Mouse (Mus musculus) A20 (cell line): ENCODE data around the gene Prr12.

Experiments used
- DNase-seq: peaks from one replicate; pipeline ENCODE4 v3.0.0-alpha.2; 2011; ENCODE audit warnings: low read depth, low spot score

The Prr12 gene

GRCm38 (mm10) chr7:45000539-45001114, 52.1 kb downstream of the Prr12 start:
- no peak for DNase-seq

- no peak for DNase-seq
These were observed 52.9 kb downstream of the Prr12 start for GRCm38 (mm10) chr7:44999753-45000152.

- peak; percentile 40 for DNase-seq
These were observed 54.2 kb downstream of the Prr12 start, which contains the start of gene Bcl2l12 for GRCm38 (mm10) chr7:44998501-44998955. Gene Bcl2l12 (minus strand): TSS chr7:44998712.

GRCm38 (mm10) chr7:44997940-44998428, 54.7 kb downstream of the Prr12 start:
- no peak for DNase-seq

- peak; percentile 99 for DNase-seq
These were observed 55.3 kb downstream of the Prr12 start, which contains the start of gene Irf3 for GRCm38 (mm10) chr7:44997231-44997939. Gene Irf3 (plus strand): TSS chr7:44997648.

GRCm38 (mm10) chr7:44996672-44997071, 56.0 kb downstream of the Prr12 start:
- no peak for DNase-seq

GRCm38 (mm10) chr7:44986879-44987718, 65.6 kb downstream of the Prr12 start:
- no peak for DNase-seq

- DNase-seq, result peak; percentile 99
These were observed 66.3 kb downstream of the Prr12 start, which contains the start of gene Prmt1 for GRCm38 (mm10) chr7:44986192-44986878. Gene Prmt1 (minus strand): TSS chr7:44986568.

GRCm38 (mm10) chr7:44985595-44986191, 67.0 kb downstream of the Prr12 start:
- DNase-seq, result peak; percentile 84

- DNase-seq, result no peak
These were observed 67.9 kb downstream of the Prr12 start for GRCm38 (mm10) chr7:44984833-44985164.

- no peak for DNase-seq
These were observed 68.5 kb downstream of the Prr12 start for GRCm38 (mm10) chr7:44983944-44984832.

- peak; percentile 78 for DNase-seq
These were observed 69.6 kb downstream of the Prr12 start for GRCm38 (mm10) chr7:44983085-44983484.

- no peak for DNase-seq
These were observed 71.1 kb downstream of the Prr12 start for GRCm38 (mm10) chr7:44981539-44981938.

GRCm38 (mm10) chr7:44978300-44978699, 74.4 kb downstream of the Prr12 start:
- DNase-seq, result no peak
